Mouse (Mus musculus) embryonic fibroblast, embryonic 13.5 days (primary cell): ENCODE results near the gene Strip2.

Experiments
- CTCF ChIP-seq: IDR thresholded peaks from 2 replicates; pipeline ENCODE4 v1.5.1; 2011; ENCODE audit warnings: mild to moderate bottlenecking, control low read depth, low read length, moderate library complexity, borderline replicate concordance; ENCODE audit not compliant: insufficient read depth
- POLR2A ChIP-seq: IDR thresholded peaks from 2 replicates; pipeline ENCODE4 v1.6.1; 2011; ENCODE audit warnings: low read depth, mild to moderate bottlenecking, control low read depth, low read length, moderate library complexity

GRCm38 (mm10) chr6:29880796-29881195, 36.0 kb upstream of the Strip2 start:
- TF ChIP-seq CTCF, result no peak
- TF ChIP-seq POLR2A, result no peak
